Mouse (Mus musculus) frontal cortex, postnatal 36 days (tissue): ENCODE measurements at regions not wholly inside any gene's neighbourhood (a gene's known extent, or its start where the extent isn't known, plus 50 kb on each side); places are given as distances from the start of the nearest gene placed in this dataset.
"Not testable (repeated sequence)": the region's sequence is repeated elsewhere in the genome, so short reads cannot be mapped to it uniquely, and the experiment has no call there.

Experiments used
- DNase-seq, 2 experiments: peaks; one replicate each; pipeline ENCODE4 v3.0.0; 2022; ENCODE audit warnings: low spot score in 2 of 2

GRCm38 (mm10) chr15:60333573-60334306 is 317.3 kb upstream of the 4933412E24Rik start:
- DNase-seq = no peak

DNA sequence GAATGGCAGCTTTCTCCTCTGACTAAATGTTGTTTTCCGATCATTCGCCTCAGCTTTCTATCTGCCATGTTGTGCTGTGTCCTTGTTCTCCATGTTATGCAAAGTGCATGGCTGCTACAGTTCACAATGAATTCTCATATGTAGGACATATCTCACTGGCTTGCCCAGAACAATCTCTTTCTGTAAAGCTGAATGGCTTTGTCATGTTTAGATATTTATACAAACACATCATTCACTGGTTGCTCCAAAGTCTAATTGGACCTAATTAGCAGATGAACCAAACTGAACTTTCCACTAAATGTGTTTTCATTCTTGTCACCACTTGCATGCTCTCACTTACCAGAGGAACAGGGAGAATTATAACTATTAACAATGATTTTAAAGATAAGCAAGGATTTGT is 301.2 kb upstream of the 4933412E24Rik start:
- no peak for DNase-seq

- DNase-seq = no peak
Measured at GRCm38 (mm10) chr15:60315210-60315609, 298.8 kb upstream of the 4933412E24Rik start.

DNA sequence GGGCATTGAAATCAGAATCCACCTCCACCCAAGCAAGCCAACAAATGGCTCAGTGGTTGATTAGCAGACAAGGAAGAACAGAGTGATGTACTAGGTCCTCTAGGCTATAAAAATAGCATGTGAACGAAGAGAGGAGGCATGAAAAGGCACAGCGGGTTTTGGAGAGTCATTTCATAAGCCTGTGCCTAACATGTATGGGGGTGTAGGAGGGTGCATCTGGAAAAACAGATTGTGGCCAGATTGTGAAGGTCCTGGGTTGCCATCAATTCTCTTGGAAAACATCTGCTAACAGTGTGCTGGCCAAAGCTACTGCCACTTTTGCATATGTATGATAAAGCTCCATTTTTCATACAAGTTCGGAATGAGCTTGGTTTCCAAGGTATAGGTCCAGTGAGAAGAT is 293.5 kb upstream of the 4933412E24Rik start:
- DNase-seq = peak; percentile 69 to 77

DNA sequence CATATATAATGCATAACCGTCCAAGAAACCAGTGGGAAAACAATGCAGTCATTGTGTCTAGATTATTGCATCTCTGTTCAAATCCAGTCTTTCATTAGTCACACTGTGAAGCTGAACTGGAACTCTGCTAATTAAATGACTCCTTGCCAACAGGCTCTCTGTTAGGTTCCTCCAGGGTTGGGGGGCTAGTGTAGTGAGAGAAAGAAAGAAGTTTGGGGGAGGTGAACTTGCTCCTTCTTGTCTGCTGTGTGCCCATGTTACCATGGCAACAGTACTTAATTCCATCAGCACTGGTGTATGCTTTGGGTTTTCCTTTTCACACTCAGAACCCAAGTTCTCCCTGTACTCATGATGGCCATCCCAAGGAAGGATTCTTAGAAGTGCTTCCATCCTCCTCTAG is 292.6 kb upstream of the 4933412E24Rik start:
- DNase-seq = no peak

DNA sequence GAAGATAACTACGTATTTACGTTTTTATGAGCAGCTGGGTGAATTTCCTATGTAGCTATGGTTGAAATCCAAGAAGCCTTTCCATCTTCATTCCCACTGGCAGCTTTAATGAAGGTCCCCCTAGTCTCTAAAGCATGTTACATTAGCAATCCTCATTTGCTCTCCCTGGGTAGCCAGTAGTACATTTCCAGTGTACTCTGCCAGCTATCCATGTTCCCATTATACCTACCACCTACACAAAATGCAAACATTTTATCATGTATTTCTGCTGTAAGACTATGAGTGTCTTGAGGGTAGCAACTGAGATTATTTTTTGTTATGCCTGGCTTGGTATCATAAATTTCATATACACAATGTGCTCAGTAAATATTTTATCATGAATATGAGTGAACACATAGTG is 291.7 kb upstream of the 4933412E24Rik start:
- DNase-seq = peak in 1 of 2 experiments; percentile 34

- DNase-seq = no peak
Measured at GRCm38 (mm10) chr15:60303501-60303900, 287.1 kb upstream of the 4933412E24Rik start.

- DNase-seq = no peak
Measured at GRCm38 (mm10) chr15:60301939-60302338, 285.5 kb upstream of the 4933412E24Rik start.

GRCm38 (mm10) chr15:60285321-60285720 is 268.9 kb upstream of the 4933412E24Rik start:
- no peak for DNase-seq

GRCm38 (mm10) chr15:60280378-60280777 is 264.0 kb upstream of the 4933412E24Rik start:
- DNase-seq = no peak

GRCm38 (mm10) chr15:60253661-60254060 is 237.2 kb upstream of the 4933412E24Rik start:
- not testable (repeated sequence) for DNase-seq

GRCm38 (mm10) chr15:60226335-60226938 is 210.0 kb upstream of the 4933412E24Rik start:
- DNase-seq = no peak

GRCm38 (mm10) chr15:60195070-60195469 is 178.7 kb upstream of the 4933412E24Rik start:
- DNase-seq = no peak

DNA sequence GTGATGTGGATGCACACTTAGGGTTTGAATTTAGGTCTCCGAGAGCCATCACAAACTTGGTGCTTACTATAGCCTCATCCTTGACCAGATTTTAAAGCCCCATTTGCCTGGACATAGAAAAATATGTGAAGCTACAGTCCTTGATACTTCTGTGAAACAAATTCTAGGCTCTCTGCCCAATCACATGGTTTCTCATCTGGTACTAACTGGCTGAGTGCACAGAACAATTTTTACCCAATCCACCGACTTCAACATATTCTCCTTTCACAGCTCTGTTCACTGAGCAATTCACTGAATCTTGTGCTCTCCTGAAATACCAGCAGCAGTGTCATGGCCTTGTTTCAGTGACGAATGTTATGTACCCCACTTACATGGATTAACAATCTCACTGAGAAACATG is 176.7 kb upstream of the 4933412E24Rik start:
- DNase-seq = no peak

DNA sequence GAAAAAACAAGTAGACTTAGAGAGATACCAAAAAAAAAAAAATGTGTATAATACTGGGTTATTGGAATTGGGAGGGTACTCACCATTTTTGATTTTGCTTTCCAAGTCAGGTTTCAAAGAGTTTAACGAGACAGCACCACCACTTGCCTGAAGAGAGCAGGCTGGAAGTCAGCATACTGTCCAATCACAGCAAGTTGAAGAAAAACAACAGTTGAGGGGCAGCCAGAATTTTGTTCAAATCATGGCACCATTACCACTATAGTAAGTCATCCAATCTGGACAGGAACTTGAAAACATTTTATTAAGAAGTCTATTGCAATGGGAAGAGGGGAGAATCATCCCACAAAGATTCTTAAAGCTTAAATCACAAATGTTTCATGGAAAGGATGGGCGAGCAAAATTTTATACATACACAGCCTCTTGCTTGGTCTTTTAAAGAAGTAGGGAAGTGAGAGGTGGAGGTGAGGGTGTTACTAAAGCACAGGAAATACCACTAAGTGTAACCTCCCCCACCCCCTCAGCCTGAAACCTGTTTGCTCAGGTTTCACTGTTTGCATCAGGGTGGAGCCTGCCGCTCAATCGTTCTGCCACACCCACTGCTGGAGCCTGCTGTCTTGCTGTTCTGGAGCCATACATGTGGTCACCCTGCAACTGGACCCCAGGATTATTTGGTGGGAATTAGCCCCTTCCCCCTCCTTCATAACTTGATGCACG is 170.7 kb upstream of the 4933412E24Rik start:
- no peak for DNase-seq

GRCm38 (mm10) chr15:60141554-60142070 is 125.2 kb upstream of the 4933412E24Rik start:
- DNase-seq = peak; percentile 17 to 21

DNA sequence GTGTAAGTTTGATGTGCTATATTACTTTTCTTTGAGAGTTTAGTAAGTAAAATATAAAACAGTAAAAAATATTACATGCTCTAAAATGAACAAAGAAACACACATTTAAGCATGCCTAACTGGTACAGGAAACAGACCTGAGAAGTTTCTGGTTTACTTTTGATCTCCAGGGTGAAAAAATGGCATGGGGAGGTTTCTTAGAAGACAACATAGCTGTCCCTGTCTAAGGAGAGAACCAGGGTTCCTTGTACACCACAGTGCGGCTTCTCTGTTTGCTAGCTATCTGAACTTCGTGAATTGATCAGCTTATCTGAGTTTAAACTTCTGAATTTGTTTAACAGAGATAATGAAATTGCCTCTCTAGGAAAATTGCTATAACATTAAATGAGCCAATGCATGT is 120.3 kb upstream of the 4933412E24Rik start:
- DNase-seq = no peak

- DNase-seq = no peak
Measured at GRCm38 (mm10) chr15:60134515-60134914, 118.1 kb upstream of the 4933412E24Rik start.

- no peak for DNase-seq
Measured at GRCm38 (mm10) chr15:60132701-60133100, 116.3 kb upstream of the 4933412E24Rik start.

GRCm38 (mm10) chr15:60124461-60124860 is 108.0 kb upstream of the 4933412E24Rik start:
- no peak for DNase-seq

GRCm38 (mm10) chr15:60119926-60120325 is 103.5 kb upstream of the 4933412E24Rik start:
- DNase-seq = no peak

DNA sequence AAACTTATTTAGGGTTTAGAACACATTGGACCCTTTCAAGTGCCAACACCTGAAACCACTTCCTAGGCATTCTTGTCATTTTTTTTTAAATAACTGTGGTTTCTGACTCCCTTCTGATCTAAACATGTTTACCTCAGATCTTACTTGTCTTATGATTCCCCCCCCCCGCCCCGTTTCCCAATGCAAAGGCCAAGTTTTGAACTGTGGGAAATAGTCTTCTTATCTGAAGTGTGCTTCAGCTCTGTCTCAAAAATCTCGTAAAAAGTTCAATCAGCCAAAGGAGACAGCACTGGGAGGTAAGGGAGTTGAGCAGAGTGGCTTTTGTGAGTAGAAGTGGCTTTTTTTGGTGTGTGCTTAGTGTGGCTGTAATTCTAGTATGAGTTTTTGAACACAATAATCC is 95.5 kb upstream of the 4933412E24Rik start:
- no peak for DNase-seq

GRCm38 (mm10) chr15:60111046-60111445 is 94.6 kb upstream of the 4933412E24Rik start:
- no peak for DNase-seq
